In the genomic region with DNA sequence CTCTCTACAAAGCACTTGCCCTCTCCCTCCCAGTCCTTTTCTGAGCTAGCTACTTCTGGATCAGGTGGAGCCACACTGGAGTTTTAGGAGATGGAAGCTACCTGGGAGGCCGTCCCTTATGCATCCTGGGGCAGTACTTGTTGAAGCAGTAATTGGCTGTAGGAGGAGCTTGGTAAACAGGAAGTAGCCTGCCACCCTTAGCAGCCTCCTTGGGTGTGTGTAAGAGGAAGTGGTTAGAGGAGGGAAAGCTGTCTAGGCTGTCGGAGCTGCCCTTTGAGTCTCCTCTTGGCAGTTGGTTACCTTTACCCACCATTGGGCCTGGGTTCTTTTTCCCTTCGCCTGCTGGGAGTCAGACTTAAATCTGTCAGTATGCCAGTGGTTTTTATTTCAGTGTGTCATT, we compare ENCODE assay signal across 8 mouse cellular contexts. TPM values are rescaled to one million over a fixed set of nuclear protein-coding genes. Genes with fewer than 3 reads are reported as not detected.
DNase-seq lines count a peak whose midpoint lies in the region; ATAC-seq lines count a peak whose summit lies in the region.

No protein-coding gene starts in this region.

- H3K4me1 ChIP-seq in lung, embryonic 15.5 days = peaks cover 50% of the 10 kb centered on the region

- WGBS in lung, embryonic 15.5 days = 24% methylated on average over 3 of the region's 3 CpGs

- no peaks in the 10 kb centered on the region for H3K27me3 ChIP-seq in lung, embryonic 15.5 days
- no peaks in the 10 kb centered on the region for H3K27me3 ChIP-seq in splenic B cell, adult 2 months (ENCODE audit: control insufficient read depth, insufficient read depth, low read length, poor library complexity, severe bottlenecking)

- no peak overlapping the region for H3K4me3 ChIP-seq in lung, embryonic 15.5 days

- peak; percentile 89 for DNase-seq in CD4-positive, CD25-positive, alpha-beta regulatory T cell, adult 2 months (ENCODE audit: low read depth, low spot score)
- DNase-seq in T-cell, adult 2 months (ENCODE audit: low spot score) = peak; percentile 87
- DNase-seq in induced T-regulatory cell, adult 2 months (ENCODE audit: low read depth) = peak; percentile 92
- peak; percentile 88 for DNase-seq in splenic B cell, adult 2 months (ENCODE audit: low read depth, low spot score)
- DNase-seq in Muller cell, postnatal 12 days (ENCODE audit: inconsistent ontology term) = no peak
- no peak for DNase-seq in ovary, postnatal 14 days (ENCODE audit: low spot score)
- no peak for DNase-seq in frontal cortex, postnatal 25 days (ENCODE audit: low spot score in 2 of 2)

- no peak for ATAC-seq in lung, embryonic 15.5 days (ENCODE audit: borderline replicate concordance, extremely low read depth, low FRiP score, low TSS enrichment)

- H3K27ac ChIP-seq in lung, embryonic 15.5 days = 0 out of 2 replicates have a peak overlapping the region, but pooled peaks have one; percentile 8

- H3K9me3 ChIP-seq in lung, embryonic 15.5 days = no peaks in the 10 kb centered on the region

- H3K9ac ChIP-seq in lung, embryonic 15.5 days = no peak overlapping the region

- 0 out of 2 replicates have a peak, but pooled peaks cover 5% of the 10 kb centered on the region for H3K36me3 ChIP-seq in lung, embryonic 15.5 days
- no peaks in the 10 kb centered on the region for H3K36me3 ChIP-seq in splenic B cell, adult 2 months (ENCODE audit: control insufficient read depth, insufficient read depth, low read length, poor library complexity, severe bottlenecking)

- H3K4me2 ChIP-seq in lung, embryonic 15.5 days = no peak overlapping the region

RNA-seq across cellular contexts. Expression of a gene that starts 59.0 kb away (rescaled TPM):
- polyA plus RNA-seq in lung, embryonic 15.5 days (2015; fragmentation: Nextera tagmentation; extraction: Ambion mirVana) = 48.6 and 50.1 TPM in 2 replicates

Comparison
In these comparisons a context has a peak if more than half of its experiments do, and no peak if none do; other contexts are left out.
1. DNase-seq: peak in CD4-positive, CD25-positive, alpha-beta regulatory T cell, adult 2 months (single experiment), T-cell, adult 2 months (single experiment), induced T-regulatory cell, adult 2 months (single experiment) and splenic B cell, adult 2 months (single experiment); none in Muller cell, postnatal 12 days (single experiment), ovary, postnatal 14 days (single experiment) and frontal cortex, postnatal 25 days (0 of 2).